Mouse (Mus musculus): ENCODE measurements around the gene Fam207a. TPM values are rescaled to one million over a fixed set of nuclear protein-coding genes. Genes with fewer than 3 reads are reported as not detected.

The Fam207a gene
- total and polyA plus RNA-seq, 3 experiments: 70.6 to 74.0 TPM; not detected in 1

DNA sequence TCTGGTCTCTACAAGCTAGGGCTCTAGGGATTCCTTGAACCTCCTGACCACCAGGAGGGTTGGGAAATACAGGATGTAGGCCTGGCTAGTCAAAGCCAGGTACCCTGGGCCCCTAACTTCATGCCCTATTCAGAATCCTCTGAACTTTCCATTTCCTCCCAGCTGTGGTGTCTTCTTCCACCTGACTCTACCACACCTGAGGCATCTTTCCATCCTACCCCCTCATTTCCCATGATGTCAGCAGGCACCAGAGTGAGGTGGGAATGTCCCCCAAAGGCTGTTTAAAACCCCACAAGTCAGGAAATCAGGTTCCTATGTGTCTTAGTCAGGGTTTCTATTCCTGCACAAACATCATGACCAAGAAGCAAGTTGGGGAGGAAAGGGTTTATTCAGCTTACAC lies 33.8 kb downstream of the Fam207a start:
- H3K9me3 ChIP-seq (replicated peaks; ENCODE audit: insufficient read depth, low read length): no peaks in the 10 kb centered on the region
- no peak overlapping the region for H3K9ac ChIP-seq (ENCODE audit: control insufficient read depth, low read depth, low read length, poor library complexity, severe bottlenecking)
- H3K27me3 ChIP-seq (ENCODE audit: control insufficient read depth in 1 of 2, insufficient read depth in 2 of 2, low read length in 2 of 2): no peaks in the 10 kb centered on the region
- H3K36me3 ChIP-seq (ENCODE audit: control insufficient read depth in 1 of 2, insufficient read depth in 2 of 2, low read length in 2 of 2): peaks cover 0 to 13% of the 10 kb centered on the region in 2 experiments; a peak in 3 of 4 replicates
- no peak overlapping the region for H3K4me3 ChIP-seq (ENCODE audit: control insufficient read depth in 1 of 2, insufficient read depth in 1 of 2, low read depth in 2 of 2, low read length in 2 of 2)
- TF ChIP-seq TAL1 (IDR thresholded peaks at IDR 0.05; ENCODE audit: low read length) (no peak), ZC3H11A (IDR thresholded peaks at IDR 0.05; ENCODE audit: low read depth, low read length) (no peak)
- H3K4me1 ChIP-seq (ENCODE audit: control insufficient read depth in 1 of 2, insufficient read depth in 2 of 2, low read length in 2 of 2): peaks cover 8 to 18% of the 10 kb centered on the region in 2 experiments
- H3K27ac ChIP-seq (ENCODE audit: control insufficient read depth, low read depth, low read length): no peak overlapping the region
- no peaks in the 10 kb centered on the region for H3K79me2 ChIP-seq (ENCODE audit: control insufficient read depth, insufficient read depth, low read length, poor library complexity)
- DNase-seq (ENCODE audit: low read depth, low spot score): no peak

DNA sequence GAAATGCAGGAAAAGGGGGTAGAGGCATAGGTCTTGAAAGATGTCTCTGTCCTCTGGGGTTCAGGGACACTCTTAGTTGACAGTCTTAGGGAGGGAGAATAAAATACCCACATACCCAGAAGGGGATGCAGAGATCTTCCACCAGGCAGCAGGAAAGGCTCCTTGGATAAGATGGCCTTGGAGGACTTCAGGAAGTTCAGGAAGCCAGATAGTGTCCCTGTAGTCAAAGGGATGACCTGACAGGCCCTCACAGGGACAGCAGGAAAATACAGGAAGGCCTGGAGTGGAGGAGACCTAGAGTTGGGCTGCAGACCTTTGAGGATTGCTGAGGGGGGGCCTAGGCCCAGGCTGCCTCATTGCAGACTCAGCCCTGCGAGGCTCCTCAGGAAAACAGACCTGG lies 35.6 kb downstream of the Fam207a start:
- H3K27me3 ChIP-seq (ENCODE audit: control insufficient read depth in 1 of 2, insufficient read depth in 2 of 2, low read length in 2 of 2): no peaks in the 10 kb centered on the region
- TF ChIP-seq TAL1 (IDR thresholded peaks at IDR 0.05; ENCODE audit: low read length): no peak
- no peak for TF ChIP-seq HCFC1 (IDR thresholded peaks at IDR 0.05; ENCODE audit: low read depth, low read length)
- TF ChIP-seq EP300 (IDR thresholded peaks at IDR 0.05; ENCODE audit: low read depth in 1 of 2, low read length in 2 of 2): no peak
- TF ChIP-seq SIN3A (IDR thresholded peaks at IDR 0.05; ENCODE audit: low read length): no peak
- no peak for TF ChIP-seq MAX (IDR thresholded peaks at IDR 0.05; ENCODE audit: low read length)
- no peak for TF ChIP-seq USF2 (IDR thresholded peaks at IDR 0.05; ENCODE audit: borderline replicate concordance in 1 of 2, insufficient read depth in 1 of 2, low read depth in 1 of 2, low read length in 2 of 2)
- no peak for TF ChIP-seq MAFK (IDR thresholded peaks at IDR 0.05; ENCODE audit: borderline replicate concordance, low read depth, low read length)
- TF ChIP-seq SMC3 (IDR thresholded peaks at IDR 0.05; ENCODE audit: low read depth, low read length): no peak
- TF ChIP-seq NRF1 (IDR thresholded peaks at IDR 0.05; ENCODE audit: insufficient read depth, low read depth, low read length, poor library complexity, severe bottlenecking): no peak
- TF ChIP-seq RAD21 (IDR thresholded peaks at IDR 0.05; ENCODE audit: low read depth, low read length): no peak
- no peak for TF ChIP-seq MYC (IDR thresholded peaks at IDR 0.05; ENCODE audit: low read depth, low read length)
- TF ChIP-seq POLR2AphosphoS2 (IDR thresholded peaks at IDR 0.05; ENCODE audit: low read length): no peak
- TF ChIP-seq POLR2A (IDR thresholded peaks at IDR 0.05; ENCODE audit: control insufficient read depth in 1 of 2, insufficient read depth in 1 of 2, low read depth in 1 of 2, low read length in 2 of 2, poor library complexity in 1 of 2): no peak
- no peak for TF ChIP-seq ELF1 (IDR thresholded peaks at IDR 0.05; ENCODE audit: low read depth, low read length)
- no peak for TF ChIP-seq CHD2 (IDR thresholded peaks at IDR 0.05; ENCODE audit: low read length)
- no peak for TF ChIP-seq MYB (IDR thresholded peaks at IDR 0.05; ENCODE audit: low read depth, low read length)
- no peak for TF ChIP-seq POLR2AphosphoS5 (IDR thresholded peaks at IDR 0.05; ENCODE audit: borderline replicate concordance, low read depth, low read length)
- no peak for TF ChIP-seq MEF2A (IDR thresholded peaks at IDR 0.05; ENCODE audit: extremely low read depth, insufficient replicate concordance, low read depth, low read length, poor library complexity, severe bottlenecking)
- DNase-seq (ENCODE audit: low read depth, low spot score): no peak
- H3K9ac ChIP-seq (ENCODE audit: control insufficient read depth, low read depth, low read length, poor library complexity, severe bottlenecking): no peak overlapping the region
- no peaks in the 10 kb centered on the region for H3K79me2 ChIP-seq (ENCODE audit: control insufficient read depth, insufficient read depth, low read length, poor library complexity)
- H3K27ac ChIP-seq (ENCODE audit: control insufficient read depth, low read depth, low read length): no peak overlapping the region
- H3K4me1 ChIP-seq (ENCODE audit: control insufficient read depth in 1 of 2, insufficient read depth in 2 of 2, low read length in 2 of 2): peaks cover 8 to 18% of the 10 kb centered on the region in 2 experiments
- peaks cover 0 to 16% of the 10 kb centered on the region in 2 experiments; a peak in 2 of 4 replicates for H3K36me3 ChIP-seq (ENCODE audit: control insufficient read depth in 1 of 2, insufficient read depth in 2 of 2, low read length in 2 of 2)
- no peak overlapping the region for H3K4me3 ChIP-seq (ENCODE audit: control insufficient read depth in 1 of 2, insufficient read depth in 1 of 2, low read depth in 2 of 2, low read length in 2 of 2)
- no peaks in the 10 kb centered on the region for H3K9me3 ChIP-seq (replicated peaks; ENCODE audit: insufficient read depth, low read length)

Measured in MEL (cell line).